ENCODE assay signal across 16 mouse cellular contexts in genomic region chr11:121064197-121064596, GRCm38 (mm10). TPM values are rescaled to one million over a fixed set of nuclear protein-coding genes. Genes with fewer than 3 reads are reported as not detected.
DNase-seq lines count a peak whose midpoint lies in the region; ATAC-seq and TF ChIP-seq lines count a peak whose summit lies in the region.
"Had no signal": no experiment of that assay in that cellular context is flagged by ENCODE, and none has a peak within 500 bp of the region (broad histone marks: within the 10 kb centered on the region; RNA-seq: fewer than 3 reads in every experiment).

No protein-coding gene starts in this region.

- TF ChIP-seq CTCF in kidney, adult 2 months (conservative IDR thresholded peaks at IDR 0.05; ENCODE audit: insufficient read depth, insufficient read length, low read depth, low read length): peak; percentile 61

- no peaks in the 10 kb centered on the region for H3K9me3 ChIP-seq in megakaryocyte, embryonic 14.5 days
- H3K9me3 ChIP-seq in forebrain, embryonic 16.5 days (ENCODE audit: control insufficient read depth, low read length): no peaks in the 10 kb centered on the region
- H3K9me3 ChIP-seq: limb, embryonic 15.5 days; midbrain, embryonic 15.5 days had no signal

- no peak overlapping the region for H3K4me3 ChIP-seq in kidney, adult 2 months (ENCODE audit: insufficient read depth, low read depth, low read length)
- peak overlapping the region; percentile 85 for H3K4me3 ChIP-seq in megakaryocyte, embryonic 14.5 days (replicated peaks)
- no peak overlapping the region for H3K4me3 ChIP-seq in forebrain, embryonic 16.5 days (replicated peaks; ENCODE audit: low read length)
- H3K4me3 ChIP-seq: limb, embryonic 15.5 days; midbrain, embryonic 15.5 days had no signal

- H3K4me2 ChIP-seq in forebrain, embryonic 16.5 days (ENCODE audit: low read length): no peak overlapping the region
- H3K4me2 ChIP-seq: limb, embryonic 15.5 days; midbrain, embryonic 15.5 days had no signal

- DNase-seq in kidney, adult 2 months: peak; percentile 53
- no peak for DNase-seq in kidney, postnatal 4 days
- peak; percentile 44 for DNase-seq in adrenal gland, postnatal 14 days
- DNase-seq in splenic B cell, adult 2 months (ENCODE audit: low read depth, low spot score): peak; percentile 38
- no peak for DNase-seq in spleen, postnatal 4 days (ENCODE audit: low spot score in 2 of 2)
- DNase-seq: gastrocnemius, postnatal 10 days; heart, postnatal 14 days; right cerebral cortex, postnatal 4 days; thymus, adult 18-20 months had no signal

- 40% methylated on average over 3 of the region's 3 CpGs for WGBS in kidney, adult 2 months
- WGBS in forebrain, embryonic 16.5 days: 89% methylated on average over 3 of the region's 3 CpGs

- no peak overlapping the region for H3K9ac ChIP-seq in forebrain, embryonic 16.5 days (replicated peaks; ENCODE audit: low read depth, low read length)
- H3K9ac ChIP-seq: limb, embryonic 15.5 days; midbrain, embryonic 15.5 days had no signal

- no peaks in the 10 kb centered on the region for H3K36me3 ChIP-seq in kidney, adult 2 months (ENCODE audit: control insufficient read depth, insufficient read depth, low read length)
- H3K36me3 ChIP-seq in megakaryocyte, embryonic 14.5 days (replicated peaks; ENCODE audit: low read length): no peaks in the 10 kb centered on the region
- H3K36me3 ChIP-seq in splenic B cell, adult 2 months (ENCODE audit: control insufficient read depth, insufficient read depth, low read length, poor library complexity, severe bottlenecking): no peaks in the 10 kb centered on the region
- no peaks in the 10 kb centered on the region for H3K36me3 ChIP-seq in forebrain, embryonic 16.5 days (ENCODE audit: control insufficient read depth, insufficient read depth)
- H3K36me3 ChIP-seq: limb, embryonic 15.5 days; midbrain, embryonic 15.5 days had no signal

- TF ChIP-seq POLR2A in kidney, adult 2 months (IDR thresholded peaks at IDR 0.05; ENCODE audit: low read depth, low read length): no peak

- H3K4me1 ChIP-seq in kidney, adult 2 months (ENCODE audit: control insufficient read depth, insufficient read depth, low read length): peaks cover 11% of the 10 kb centered on the region
- peaks cover 24% of the 10 kb centered on the region for H3K4me1 ChIP-seq in megakaryocyte, embryonic 14.5 days
- H3K4me1 ChIP-seq in forebrain, embryonic 16.5 days (replicated peaks; ENCODE audit: control insufficient read depth, insufficient read depth, low read length): no peaks in the 10 kb centered on the region
- H3K4me1 ChIP-seq: limb, embryonic 15.5 days; midbrain, embryonic 15.5 days had no signal

- no peak overlapping the region for H3K27ac ChIP-seq in kidney, adult 2 months (ENCODE audit: insufficient read depth, low read depth, low read length)
- no peak overlapping the region for H3K27ac ChIP-seq in forebrain, embryonic 16.5 days (ENCODE audit: low read length)
- H3K27ac ChIP-seq: limb, embryonic 15.5 days; midbrain, embryonic 15.5 days had no signal

- no peaks in the 10 kb centered on the region for H3K27me3 ChIP-seq in kidney, adult 2 months (replicated peaks; ENCODE audit: control insufficient read depth, insufficient read depth, low read length)
- peaks cover 66% of the 10 kb centered on the region for H3K27me3 ChIP-seq in megakaryocyte, embryonic 14.5 days (replicated peaks)
- no peaks in the 10 kb centered on the region for H3K27me3 ChIP-seq in splenic B cell, adult 2 months (ENCODE audit: control insufficient read depth, insufficient read depth, low read length, poor library complexity, severe bottlenecking)
- no peaks in the 10 kb centered on the region for H3K27me3 ChIP-seq in forebrain, embryonic 16.5 days (replicated peaks; ENCODE audit: control insufficient read depth, insufficient read depth, low read length)
- H3K27me3 ChIP-seq: limb, embryonic 15.5 days; midbrain, embryonic 15.5 days had no signal

- ATAC-seq in megakaryocyte, adult 5-6 weeks (ENCODE audit: poor library complexity, severe bottlenecking): no peak
- no peak for ATAC-seq in forebrain, embryonic 16.5 days
- ATAC-seq: midbrain, embryonic 15.5 days had no signal

RNA-seq across cellular contexts. Expression of gene Sectm1b, which starts 0.8 kb away (rescaled TPM):
- polyA plus RNA-seq in kidney, adult 2 months (2012; rRNA removed): 66.6 and 75.2 TPM in 2 replicates
- polyA plus RNA-seq in megakaryocyte, embryonic 14.5 days (2012; ENCODE audit: insufficient read depth, low replicate concordance): not detected in 2 replicates
- total RNA-seq in megakaryocyte, adult 5-6 weeks (2015): not detected in 2 replicates
- not detected in 2 replicates for total RNA-seq in megakaryocyte, adult 5-6 weeks (2017)
- total RNA-seq in adrenal gland, postnatal 14 days (2021): not detected in 2 replicates
- polyA plus RNA-seq in forebrain, embryonic 16.5 days (2015; fragmentation: Nextera tagmentation; extraction: Ambion mirVana): not detected in 2 replicates
- total RNA-seq: gastrocnemius, postnatal 10 days; heart, postnatal 14 days; layer of hippocampus, postnatal 10 days had no signal
- polyA plus RNA-seq: cortical plate, adult 2 months; midbrain, embryonic 15.5 days had no signal

RNA-seq across cellular contexts. Expression of gene Sectm1a, which starts 16.8 kb away (rescaled TPM):
- 2.1 and 2.8 TPM in 2 replicates for polyA plus RNA-seq in kidney, adult 2 months (2012; rRNA removed)
- polyA plus RNA-seq in megakaryocyte, embryonic 14.5 days (2012; ENCODE audit: insufficient read depth, low replicate concordance): not detected in 2 replicates
- 0.46 TPM in 1 of 2 replicates, not detected in the other for total RNA-seq in megakaryocyte, adult 5-6 weeks (2015)
- 0.88 TPM in 1 of 2 replicates, not detected in the other for total RNA-seq in megakaryocyte, adult 5-6 weeks (2017)
- not detected in 2 replicates for total RNA-seq in adrenal gland, postnatal 14 days (2021)
- not detected in 2 replicates for polyA plus RNA-seq in forebrain, embryonic 16.5 days (2015; fragmentation: Nextera tagmentation; extraction: Ambion mirVana)
- total RNA-seq: heart, postnatal 14 days; layer of hippocampus, postnatal 10 days had no signal
- polyA plus RNA-seq: cortical plate, adult 2 months; midbrain, embryonic 15.5 days had no signal

RNA-seq across cellular contexts. Expression of gene Cd7, which starts 25.0 kb away (rescaled TPM):
- 1.2 and 3.0 TPM in 2 replicates for polyA plus RNA-seq in kidney, adult 2 months (2012; rRNA removed)
- 28.5 and 38.2 TPM in 2 replicates for polyA plus RNA-seq in megakaryocyte, embryonic 14.5 days (2012; ENCODE audit: insufficient read depth, low replicate concordance)
- 52.3 and 53.9 TPM in 2 replicates for total RNA-seq in megakaryocyte, adult 5-6 weeks (2015)
- total RNA-seq in megakaryocyte, adult 5-6 weeks (2017): 14.8 and 17.3 TPM in 2 replicates
- 0.48 and 3.8 TPM in 2 replicates for total RNA-seq in adrenal gland, postnatal 14 days (2021)
- not detected in 2 replicates for polyA plus RNA-seq in forebrain, embryonic 16.5 days (2015; fragmentation: Nextera tagmentation; extraction: Ambion mirVana)
- total RNA-seq: gastrocnemius, postnatal 10 days; layer of hippocampus, postnatal 10 days had no signal
- polyA plus RNA-seq: midbrain, embryonic 15.5 days had no signal

RNA-seq across cellular contexts. Expression of gene Tex19.2, which starts 54.3 kb away (rescaled TPM):
- not detected in 2 replicates for polyA plus RNA-seq in kidney, adult 2 months (2012; rRNA removed)
- 0.08 TPM in 1 of 2 replicates, not detected in the other for polyA plus RNA-seq in megakaryocyte, embryonic 14.5 days (2012; ENCODE audit: insufficient read depth, low replicate concordance)
- not detected in 2 replicates for total RNA-seq in megakaryocyte, adult 5-6 weeks (2015)
- not detected in 2 replicates for total RNA-seq in megakaryocyte, adult 5-6 weeks (2017)
- total RNA-seq in adrenal gland, postnatal 14 days (2021): not detected in 2 replicates
- polyA plus RNA-seq in forebrain, embryonic 16.5 days (2015; fragmentation: Nextera tagmentation; extraction: Ambion mirVana): not detected in 2 replicates
- total RNA-seq: gastrocnemius, postnatal 10 days; heart, postnatal 14 days; layer of hippocampus, postnatal 10 days had no signal
- polyA plus RNA-seq: cortical plate, adult 2 months; limb, embryonic 15.5 days; midbrain, embryonic 15.5 days had no signal

Comparison
In these comparisons a context has a peak if more than half of its experiments do, and no peak if none do; other contexts are left out.
1. DNase-seq: peak in kidney, adult 2 months (single experiment), adrenal gland, postnatal 14 days (single experiment) and splenic B cell, adult 2 months (single experiment); none in kidney, postnatal 4 days (0 of 2) and spleen, postnatal 4 days (0 of 2).
2. RNA of gene Sectm1b, which starts 0.8 kb away (polyA plus RNA-seq): 66.6 to 75.2 TPM in kidney, adult 2 months; not detected in megakaryocyte, embryonic 14.5 days and not detected in forebrain, embryonic 16.5 days; every median in the first group is over 10 times any median in the second.